Mouse (Mus musculus): ENCODE results near the gene Cntn5. TPM values are rescaled to one million over a fixed set of nuclear protein-coding genes. Genes with fewer than 3 reads are reported as not detected.

Cntn5 gene
- total RNA-seq, 1 experiment from 2014 or later, result not detected

DNA sequence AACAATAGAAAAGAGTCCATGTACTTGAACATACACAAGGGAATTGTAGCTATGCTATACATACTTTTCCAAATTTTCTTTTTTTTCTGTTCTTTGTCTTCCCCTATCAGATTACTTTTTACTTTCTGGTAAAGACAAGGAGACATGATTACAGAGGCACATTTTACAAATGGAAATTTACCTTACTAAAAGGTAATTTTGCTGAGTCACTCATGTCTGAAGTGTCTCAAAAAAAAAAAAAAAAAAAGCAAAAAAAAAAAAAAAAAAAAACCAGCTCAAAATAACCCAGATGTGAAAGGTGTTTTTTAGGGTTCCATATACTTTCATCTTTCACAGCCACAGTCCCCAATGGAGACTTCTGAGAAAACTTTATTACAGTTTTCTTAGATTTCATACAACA, 492.5 kb downstream of the Cntn5 start:
- no peak for DNase-seq

DNA sequence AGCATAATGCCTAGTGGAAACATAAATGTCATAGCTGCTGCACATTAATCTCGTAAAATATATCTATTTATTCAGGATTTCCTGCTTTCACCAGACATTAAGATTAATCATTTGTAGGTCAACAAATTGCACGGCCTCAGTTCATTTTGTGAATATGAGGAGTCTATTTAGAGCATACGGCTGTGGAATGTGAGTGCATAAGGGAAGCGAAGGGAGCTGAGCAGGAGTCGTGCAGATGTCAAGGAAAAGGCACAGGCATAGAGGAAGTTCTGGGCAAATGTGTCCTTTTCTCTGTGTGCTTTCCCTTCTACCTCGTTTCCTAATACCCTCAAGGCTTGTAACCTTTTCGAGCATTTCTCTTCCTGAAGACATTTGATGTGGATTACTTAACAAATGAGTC, 504.5 kb downstream of the Cntn5 start:
- DNase-seq, result no peak

DNA sequence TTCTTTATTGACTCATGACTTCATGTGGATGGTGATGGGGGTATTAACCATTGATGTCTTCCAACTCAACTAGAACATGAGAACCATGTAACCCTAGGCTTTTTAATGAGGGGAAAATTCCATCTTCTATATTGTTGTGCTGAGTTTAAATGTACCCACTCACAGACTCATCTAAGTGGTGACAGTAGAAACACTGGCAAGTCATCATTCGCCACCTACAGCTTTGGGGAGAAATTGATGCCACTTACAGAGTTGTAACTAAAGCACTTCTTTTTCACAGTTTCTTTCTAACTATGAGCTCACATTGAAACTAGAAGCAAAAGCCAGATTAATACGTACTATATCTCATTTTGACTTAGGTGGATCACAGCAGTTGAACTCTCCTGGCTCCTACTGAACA, 514.7 kb downstream of the Cntn5 start:
- no peak for DNase-seq

DNA sequence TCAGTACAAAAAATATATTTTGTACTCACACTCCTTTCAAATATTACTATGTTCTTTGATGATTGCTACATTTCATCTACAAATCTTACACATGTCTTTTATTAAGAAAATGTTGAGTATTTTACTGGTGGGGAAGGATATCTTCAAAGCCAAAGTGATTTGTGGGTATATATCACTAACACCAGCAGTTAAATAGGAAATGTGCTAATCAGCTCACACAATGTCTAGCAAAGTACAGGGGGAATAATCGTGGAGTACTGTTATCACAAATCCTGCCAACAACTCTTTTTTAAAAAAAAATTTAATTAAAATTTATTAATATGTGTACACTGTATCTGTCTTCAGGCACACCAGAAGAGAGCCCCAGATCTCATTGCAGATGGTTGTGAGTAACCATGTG, 520.1 kb downstream of the Cntn5 start:
- DNase-seq, result no peak

DNA sequence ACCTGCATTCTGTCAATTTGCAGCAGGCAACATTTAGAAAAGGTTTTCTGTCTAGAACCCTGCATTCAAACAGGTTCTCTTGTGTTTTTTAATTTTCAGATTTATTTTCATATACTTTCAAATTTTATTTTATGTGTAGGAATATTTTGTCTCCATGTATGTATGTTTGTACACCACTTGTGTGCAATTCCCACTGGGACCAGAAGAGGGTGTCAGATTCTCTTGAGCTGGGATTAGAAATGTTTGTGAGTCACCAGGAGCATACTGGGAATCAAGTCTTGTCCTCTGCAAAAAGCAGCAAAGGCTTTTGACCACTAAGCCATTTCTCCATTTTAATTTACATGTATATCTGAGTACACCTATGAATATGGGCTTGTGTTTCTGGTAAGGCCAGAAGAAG, 521.4 kb downstream of the Cntn5 start:
- no peak for DNase-seq

DNA sequence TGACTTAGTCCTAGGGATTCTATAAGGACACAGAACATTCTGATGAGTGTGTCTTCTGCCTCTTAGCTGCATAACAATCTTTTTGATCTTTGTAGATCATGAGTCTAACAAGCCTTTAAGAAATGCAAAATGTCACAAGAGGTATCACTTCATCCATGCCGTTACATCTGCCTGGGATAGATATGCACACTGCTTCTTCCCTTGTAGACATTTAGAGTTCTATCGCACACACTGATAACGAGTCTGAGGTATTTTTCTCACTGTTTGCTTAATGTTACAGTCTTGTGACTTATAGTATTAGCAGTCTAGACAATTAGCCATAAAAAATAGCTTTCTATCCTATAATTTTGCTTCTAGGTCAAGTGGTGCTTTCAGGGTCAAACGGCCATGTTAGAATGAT, 522.9 kb downstream of the Cntn5 start:
- no peak for DNase-seq

DNA sequence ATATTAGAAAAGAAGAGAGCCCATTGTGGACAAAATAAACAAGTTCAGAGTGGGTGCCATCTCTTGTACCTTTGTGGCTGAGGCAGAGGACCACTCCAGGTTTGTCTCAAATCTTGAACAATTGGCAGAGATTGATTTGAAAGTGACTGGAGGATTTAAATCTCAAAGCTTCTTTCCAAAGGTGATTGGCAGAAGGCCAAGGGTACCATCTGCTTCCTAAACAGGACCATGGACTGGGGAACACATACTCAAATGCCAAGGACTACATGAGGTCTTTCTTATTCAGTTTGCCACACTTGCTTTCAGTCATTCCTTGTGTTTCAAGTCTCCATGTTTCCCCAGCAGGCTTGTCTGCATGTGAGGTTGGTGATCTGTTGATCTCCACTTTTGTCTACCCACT, 528.3 kb downstream of the Cntn5 start:
- no peak for DNase-seq

DNA sequence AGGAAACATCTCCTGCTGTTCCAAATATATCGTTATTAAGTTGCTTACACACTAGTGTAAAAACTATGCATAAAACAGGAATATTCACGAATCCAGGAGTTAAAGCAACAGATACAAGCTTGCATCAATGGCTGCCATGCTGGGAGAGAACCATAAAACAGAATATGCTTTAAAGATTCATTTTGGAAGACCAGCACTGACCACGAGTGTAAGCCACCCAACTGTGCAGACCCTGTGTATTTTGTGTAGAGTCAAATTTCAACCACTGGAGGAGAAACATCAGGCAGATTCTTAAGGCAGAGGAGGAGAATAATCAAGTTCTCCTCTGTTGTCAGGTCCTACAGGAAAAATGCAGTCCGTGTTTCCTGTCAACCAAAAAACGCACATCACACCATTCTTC, 535.6 kb downstream of the Cntn5 start:
- DNase-seq, result no peak

DNA sequence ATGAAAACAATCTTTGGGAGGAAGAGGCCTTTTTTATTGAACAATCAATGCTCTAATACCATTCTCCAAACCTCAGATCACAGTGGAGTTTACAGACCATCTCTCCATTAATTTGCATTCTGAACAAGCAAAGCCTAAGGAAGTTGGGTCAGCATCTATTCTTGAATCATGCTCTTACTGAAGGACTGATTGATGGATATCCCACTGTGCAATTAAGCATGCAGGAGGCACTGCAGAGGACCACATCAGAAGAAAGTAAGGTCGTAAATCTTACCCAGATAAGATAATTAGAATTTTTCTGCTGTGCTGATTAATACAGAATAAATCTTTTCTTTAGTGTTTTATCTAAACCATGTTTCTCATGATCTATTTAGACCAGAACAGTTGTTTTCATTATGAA, 536.2 kb downstream of the Cntn5 start:
- DNase-seq, result no peak

DNA sequence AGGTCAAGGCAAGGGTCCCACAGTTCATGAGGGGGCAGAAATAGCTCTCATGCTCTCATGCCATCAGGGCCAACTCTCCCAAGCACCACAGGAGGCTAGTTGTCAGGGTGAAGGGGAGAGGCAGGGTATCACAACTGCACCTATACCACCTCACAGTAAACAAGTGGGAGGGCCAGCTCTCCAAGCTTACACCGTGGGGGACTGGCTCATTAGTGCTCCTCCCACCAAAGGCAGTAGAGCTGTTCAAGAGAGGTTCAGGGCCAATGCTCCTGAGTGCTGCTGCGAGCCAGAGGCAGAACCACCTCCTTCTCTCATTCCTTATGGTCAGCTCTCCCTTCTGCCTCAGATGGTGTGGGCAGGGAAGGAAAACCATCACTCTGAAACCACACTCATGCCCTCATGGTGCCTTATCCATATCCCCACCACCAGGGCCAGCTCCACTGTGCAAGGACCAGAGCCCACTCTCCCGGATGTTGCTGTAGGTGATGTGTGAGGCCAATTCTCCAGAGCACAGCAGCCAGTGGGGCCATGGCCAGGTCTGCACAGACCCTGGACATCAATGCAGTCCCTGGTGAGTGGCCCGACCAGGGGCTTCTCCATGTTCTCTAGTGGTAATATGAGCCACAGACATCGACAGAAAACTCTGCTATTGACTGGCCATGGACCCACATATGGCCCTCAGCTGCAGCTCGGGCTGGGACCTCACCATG, 538.2 kb downstream of the Cntn5 start:
- no peak for DNase-seq

DNA sequence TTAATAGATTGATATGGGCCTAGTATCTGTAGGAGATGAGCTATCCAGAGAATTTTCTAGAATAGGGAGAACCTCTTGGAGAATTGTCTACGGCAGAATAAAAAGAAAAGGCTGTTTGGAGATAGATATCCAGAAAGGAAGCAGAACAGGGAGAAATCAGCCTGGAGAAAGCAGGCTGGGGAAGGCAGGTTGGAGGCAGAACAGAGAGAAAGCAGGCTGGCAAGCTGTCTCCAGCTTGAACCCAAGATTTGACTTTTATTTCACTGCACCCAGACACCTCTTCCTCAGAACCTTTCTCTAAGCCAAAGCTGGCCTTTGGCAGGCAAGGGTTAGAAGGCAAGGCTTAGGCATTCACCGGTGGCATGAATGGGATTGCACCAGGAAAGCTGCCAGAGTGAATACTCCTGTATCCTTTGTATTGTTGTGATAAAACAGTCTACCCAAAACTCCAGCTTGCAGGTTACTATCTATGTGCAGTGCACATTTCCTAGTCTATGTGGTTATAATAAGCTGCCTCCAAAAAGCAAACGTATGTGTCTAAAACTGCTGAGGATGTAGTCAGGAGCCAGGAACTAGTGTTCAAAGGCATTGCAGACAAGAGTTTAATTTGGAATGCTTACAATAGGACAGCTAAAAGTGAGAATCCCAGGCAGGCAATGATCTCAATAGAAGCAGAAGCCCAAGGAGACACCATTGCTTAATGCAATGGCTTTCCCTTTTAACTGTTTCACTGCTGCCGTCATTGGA, 553.5 kb downstream of the Cntn5 start:
- no peak for DNase-seq

DNA sequence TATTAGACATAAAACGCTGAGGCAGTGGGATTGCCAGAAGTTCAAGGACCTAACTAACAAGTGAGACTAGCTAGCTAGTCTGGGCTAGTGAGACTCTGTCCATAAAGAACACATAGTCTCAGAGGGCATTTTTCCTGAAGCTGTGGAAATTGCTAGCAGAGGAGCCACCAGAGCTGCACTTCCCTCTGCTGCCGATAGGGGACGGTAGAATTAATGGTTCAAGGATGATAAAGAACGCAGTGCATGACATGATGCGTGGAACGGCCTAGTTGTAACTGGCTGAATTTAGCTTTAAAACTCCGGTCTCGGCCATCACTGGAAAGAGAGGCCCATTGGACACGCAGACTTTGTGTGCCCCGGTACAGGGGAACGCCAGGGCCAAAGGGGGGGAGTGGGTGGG, 555.8 kb downstream of the Cntn5 start:
- DNase-seq, result no peak

DNA sequence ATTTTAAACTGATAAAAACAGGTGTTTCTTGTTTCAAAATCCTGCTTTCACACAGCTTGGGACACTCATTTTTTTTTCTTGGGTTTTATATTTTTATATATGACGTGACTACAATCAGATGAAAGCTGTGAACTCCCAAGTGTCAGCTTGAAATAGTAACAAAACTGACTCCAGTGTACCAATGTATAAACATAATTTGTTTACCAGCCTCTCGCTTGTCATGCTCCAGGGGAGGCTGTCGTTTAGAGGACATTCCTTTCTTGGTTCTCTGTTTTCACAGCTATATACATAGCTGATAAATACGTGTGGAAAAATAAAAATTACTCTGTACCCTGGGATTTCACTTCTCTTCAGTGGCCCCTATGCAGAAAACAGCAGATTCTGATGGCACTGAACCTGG, 556.4 kb downstream of the Cntn5 start:
- DNase-seq, result no peak

DNA sequence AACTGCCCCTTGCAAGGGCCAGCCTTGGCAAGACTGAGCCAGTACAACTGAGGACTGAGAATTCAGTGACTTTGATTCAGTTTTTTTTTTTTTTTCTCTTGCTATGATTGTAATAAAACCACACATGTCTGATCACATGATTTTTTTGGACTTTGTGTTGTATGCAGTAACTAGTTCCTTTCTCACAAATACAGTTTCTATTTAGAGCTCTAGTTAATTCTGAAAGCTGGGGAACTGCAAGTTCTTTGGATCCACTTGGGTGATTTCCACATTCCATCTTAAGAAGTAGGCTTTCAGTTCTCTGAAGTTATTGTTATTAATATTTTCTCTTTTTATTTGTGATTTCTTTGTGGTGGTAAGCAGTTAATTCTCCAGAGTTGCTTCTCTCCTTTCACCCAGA, 563.8 kb downstream of the Cntn5 start:
- no peak for DNase-seq

DNA sequence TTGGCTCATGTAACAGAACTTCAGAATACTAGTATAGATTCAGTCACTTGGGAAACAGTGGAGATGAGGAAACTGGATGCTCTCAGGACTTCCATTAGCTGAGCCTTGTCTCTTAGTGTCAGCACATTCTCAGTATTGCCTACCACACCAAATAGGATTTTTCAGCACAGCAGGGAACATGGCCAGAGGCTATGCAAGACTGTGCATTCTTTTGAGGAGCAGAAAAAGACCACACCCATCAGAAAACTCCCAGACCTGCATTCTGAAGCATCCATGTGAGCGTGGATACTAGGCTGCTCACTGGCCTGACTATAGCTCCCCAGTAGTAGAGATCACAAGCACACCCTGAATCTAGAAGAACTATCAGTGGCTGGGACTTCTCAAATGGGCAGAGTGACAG, 564.9 kb downstream of the Cntn5 start:
- no peak for DNase-seq

DNA sequence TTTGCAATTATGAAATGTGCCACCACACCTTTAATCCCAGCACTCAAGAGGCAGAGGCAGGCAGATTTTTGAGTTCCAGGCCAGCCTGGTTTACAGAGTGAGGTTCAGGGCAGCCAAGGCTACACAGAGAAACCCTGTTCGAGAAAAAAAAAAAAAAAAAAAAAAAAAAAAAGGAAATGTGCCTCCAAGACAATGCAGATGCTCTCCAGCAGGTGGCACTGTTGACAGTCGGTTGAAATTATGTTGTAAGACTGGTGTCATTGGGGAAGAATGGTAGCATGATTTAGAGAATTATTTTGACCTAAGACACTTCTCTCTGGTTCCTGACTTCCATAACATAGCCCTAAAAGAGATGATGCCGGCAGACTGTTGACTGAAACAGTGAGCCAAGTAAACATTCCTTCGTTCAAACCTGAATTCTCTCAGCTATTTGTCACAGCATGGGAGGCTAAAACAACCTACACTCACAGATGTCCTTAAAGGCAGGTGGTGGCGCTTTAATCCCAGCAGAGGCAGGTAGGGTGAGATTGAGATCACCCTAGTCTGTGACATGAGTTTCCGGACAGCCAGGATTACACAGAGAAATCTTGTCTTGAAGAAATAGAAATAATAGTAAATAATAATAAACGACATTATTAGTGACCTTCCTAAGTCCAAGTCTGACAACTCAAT, 579.7 kb downstream of the Cntn5 start:
- peak; percentile 38 for DNase-seq

DNA sequence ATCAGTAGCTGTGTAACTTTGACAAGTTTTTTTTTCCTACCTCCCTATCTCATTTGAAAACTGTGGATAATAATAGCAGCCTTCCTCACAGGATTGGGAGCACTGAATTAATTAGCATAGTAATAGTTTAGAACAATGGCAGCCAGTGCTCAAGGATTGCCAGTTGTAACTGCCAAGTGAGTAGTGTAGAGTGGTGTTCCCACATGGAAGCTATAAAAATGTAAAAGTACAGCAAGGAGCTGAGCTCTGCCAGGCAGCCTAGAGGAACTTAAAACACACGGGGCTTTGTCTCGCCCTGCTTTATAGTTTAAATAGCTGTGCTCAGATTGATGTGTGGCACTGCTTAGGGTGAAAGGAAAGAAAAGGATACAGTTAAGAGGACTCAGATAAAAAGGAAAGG, 635.2 kb downstream of the Cntn5 start:
- DNase-seq, result no peak

DNA sequence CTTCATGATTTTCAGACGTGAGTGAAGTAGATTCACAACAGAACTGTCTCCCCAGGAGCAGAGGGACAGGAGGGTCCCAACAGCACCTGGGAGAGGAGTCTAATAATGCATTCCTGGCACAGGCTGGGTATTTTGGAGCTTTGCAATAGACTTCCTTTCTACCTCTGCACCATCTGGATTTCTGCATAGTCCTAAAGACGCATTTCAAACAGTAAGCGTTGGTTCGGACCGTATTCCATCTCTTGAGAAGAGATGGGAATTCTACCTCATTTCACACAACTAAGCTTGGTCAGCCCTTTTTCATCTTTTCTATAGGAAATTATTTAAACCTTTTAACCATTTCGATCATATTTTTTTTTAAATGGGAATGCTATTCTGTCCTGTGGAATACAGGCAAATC, 635.7 kb downstream of the Cntn5 start:
- no peak for DNase-seq

DNA sequence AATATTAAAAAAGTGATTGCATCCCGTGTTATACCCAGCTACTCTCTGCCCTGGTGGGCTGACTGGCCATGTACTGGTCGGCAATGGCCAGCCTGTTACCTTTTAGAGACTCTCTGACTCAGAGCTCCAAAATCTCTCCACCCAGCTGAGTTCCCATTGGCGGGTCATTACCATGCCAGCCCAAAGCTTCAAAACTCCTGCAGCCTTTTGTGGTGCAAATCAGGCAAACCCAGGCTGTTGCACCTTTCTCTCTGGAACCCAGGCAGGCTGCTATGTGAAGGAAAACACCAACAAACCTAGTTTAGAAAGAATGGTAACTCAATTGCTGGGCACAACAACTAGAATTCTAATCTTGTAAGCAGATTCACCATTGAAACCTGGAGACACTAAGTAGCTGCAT, 639.0 kb downstream of the Cntn5 start:
- DNase-seq, result no peak

DNA sequence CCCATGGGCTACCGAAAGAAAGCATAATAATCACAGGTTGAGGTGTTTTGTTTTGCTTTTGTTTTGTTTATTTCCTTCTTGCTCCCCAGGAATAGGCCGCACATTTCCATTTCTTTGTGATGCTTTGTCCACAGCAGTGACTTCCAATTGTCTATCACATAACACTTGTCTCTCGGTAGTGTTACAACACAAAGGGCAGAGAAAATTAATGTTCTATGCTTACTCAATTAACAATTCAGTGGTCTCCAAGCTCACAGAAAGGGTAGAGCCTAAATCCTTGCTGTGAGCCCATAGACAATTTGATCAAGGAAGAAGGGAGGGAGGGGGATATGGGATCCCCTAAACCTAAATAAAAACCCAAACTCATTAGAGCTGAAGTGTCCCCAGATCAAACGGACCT, 671.2 kb downstream of the Cntn5 start:
- no peak for DNase-seq

DNA sequence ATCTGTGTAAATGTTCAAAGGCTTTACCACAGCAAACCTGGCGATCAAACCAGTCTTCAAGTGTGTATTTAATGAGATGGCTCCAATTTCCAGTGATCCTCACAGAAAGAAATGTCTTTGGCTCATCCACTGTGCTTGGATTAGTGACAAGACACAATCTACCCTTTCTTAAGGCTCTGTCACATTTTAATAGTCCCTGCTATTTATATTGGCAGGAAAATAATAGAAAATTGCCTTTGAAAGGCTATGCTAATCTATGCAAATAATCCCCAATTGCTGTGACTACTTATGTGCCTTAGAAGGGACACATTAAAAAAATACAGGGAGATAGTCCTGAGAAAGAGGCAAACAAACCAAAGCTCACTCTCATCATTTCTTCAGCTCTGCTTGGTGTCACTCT, 672.5 kb downstream of the Cntn5 start:
- DNase-seq, result no peak

DNA sequence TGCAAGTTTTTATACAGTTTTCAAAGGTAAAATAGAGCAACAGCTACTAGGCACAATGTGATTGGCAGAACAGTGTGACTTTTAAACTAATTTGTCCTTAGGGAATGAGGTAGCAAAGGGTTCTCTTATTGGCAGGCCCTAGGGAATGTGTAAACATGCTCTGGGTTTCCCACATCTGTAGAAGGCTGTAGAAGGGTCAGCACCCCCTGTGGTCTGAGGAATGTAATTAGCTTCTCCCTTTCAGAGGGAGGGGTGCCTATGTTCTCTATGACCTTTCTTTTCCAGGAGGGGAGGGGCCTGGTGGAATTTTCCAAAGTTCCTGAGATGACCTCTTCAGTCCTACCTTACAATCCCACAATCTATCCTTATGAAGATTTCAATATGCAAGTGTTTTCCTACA, 673.6 kb downstream of the Cntn5 start:
- DNase-seq, result no peak

DNA sequence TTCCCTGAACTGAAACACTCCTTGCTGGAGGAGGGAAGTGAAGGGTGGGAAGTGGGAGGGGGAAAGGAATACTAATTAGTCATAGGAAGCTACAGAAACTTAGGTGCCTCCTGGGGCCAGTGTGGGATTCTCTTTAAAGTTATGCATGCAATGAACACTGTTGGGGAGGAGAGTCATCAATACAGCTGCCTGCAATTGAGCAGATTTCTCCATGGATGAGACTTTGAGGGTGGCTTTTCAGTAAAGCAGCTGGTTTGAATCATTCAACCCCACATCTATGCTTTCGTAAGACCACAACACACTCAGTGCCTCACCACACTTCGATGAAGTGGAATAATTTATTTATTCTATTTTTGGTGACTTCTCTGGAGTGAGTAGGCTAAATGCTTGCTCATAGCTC, 674.9 kb downstream of the Cntn5 start:
- DNase-seq, result no peak

DNA sequence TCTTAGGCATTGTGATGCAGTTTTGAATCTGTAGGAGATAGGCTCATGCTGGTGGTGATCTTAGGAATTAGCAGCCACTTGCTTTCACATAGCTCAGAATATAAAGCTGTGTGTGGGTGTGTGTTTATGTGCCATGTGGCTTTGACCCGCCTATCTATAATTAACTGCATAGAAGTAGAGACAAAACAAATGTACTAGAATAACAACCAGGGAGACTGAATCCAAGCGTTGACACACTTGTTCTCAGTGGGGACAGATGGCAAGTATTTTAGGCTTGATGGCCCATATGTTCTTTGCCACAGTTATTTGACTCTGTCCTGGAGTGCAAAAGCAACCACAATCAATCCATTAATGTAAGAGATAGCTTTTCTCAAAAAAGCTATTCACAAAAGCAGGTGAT, 678.6 kb downstream of the Cntn5 start:
- no peak for DNase-seq
